Mouse (Mus musculus) frontal cortex, adult (tissue): ENCODE measurements at regions not wholly inside any gene's neighbourhood (a gene's known extent, or its start where the extent isn't known, plus 50 kb on each side); places are given as distances from the start of the nearest gene placed in this dataset.
A peak's percentile ranks its signal among the peaks of the same experiment; 100 is the strongest.

Experiments used
- ATAC-seq: cut with Nextera tagmentation; 2 replicates; pipeline ENCODE4 v1.9.2; 2017; ENCODE audit warnings: mild to moderate bottlenecking, moderate library complexity, mixed read lengths; ENCODE audit not compliant: low TSS enrichment

DNA sequence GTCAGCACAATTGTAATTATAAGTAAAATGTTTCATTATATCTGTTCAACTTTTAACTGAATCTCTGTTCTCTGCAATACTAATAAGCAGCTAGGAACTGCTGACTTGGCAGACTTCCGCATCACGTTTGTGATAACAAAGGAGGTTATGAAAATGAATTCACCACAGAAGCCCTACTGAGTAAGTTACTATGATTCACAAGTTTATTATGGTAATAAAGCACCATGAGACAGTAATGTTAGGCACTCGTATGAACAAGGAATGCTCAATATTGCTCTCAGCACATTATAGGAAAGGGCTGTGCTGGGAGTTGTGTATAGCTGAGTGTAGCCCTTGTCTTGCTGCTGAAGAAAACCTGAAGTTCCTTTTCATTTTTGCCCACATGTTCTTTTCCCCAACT lies 238.9 kb upstream of the Pcdh9 start:
- ATAC-seq = no peak

DNA sequence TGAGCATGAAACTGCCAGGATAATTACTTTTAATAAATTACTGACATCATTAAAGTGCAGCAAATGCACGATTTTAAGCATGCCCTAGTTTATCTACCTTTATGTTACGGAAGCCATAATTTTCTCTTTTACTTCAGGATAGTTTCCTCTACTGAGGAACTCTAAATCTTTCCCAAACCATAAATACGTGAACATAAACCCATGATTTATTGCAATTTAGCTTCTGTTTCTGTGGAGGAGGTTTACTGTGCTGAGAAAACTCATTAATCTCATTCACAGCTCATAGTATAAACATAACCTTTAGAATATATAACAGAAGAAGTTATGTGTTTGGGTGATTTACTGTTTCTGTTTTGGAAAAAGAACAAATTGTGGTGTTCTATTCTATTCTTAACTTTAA lies 233.1 kb upstream of the Pcdh9 start:
- ATAC-seq = no peak

GRCm38 (mm10) chr14:94098856-94099255 lies 208.4 kb upstream of the Pcdh9 start:
- peak; percentile 74; the same call in 1 of the 2 replicates for ATAC-seq

- no peak for ATAC-seq
Measured at GRCm38 (mm10) chr14:94093989-94094388, 203.5 kb upstream of the Pcdh9 start.
